Mouse (Mus musculus): ENCODE results near the gene S100a2. TPM values are rescaled to one million over a fixed set of nuclear protein-coding genes. Genes with fewer than 3 reads are reported as not detected.

The S100a2 gene
- polyA plus RNA-seq, 1 experiment: not detected

GRCm38 (mm10) chr3:90600458-90601195 lies 10.6 kb downstream of the S100a2 start:
- no peaks in the 10 kb centered on the region for H3K27me3 ChIP-seq (ENCODE audit: control insufficient read depth)
- TF ChIP-seq TAL1 (IDR thresholded peaks at IDR 0.05; ENCODE audit: low read length) (no peak), GATA1 (IDR thresholded peaks at IDR 0.05; ENCODE audit: low read length) (no peak)
- H3K36me3 ChIP-seq (ENCODE audit: control insufficient read depth): no peaks in the 10 kb centered on the region
- no peaks in the 10 kb centered on the region for H3K9me3 ChIP-seq (ENCODE audit: control insufficient read depth, low read length)
- no peak overlapping the region for H3K4me3 ChIP-seq (replicated peaks)
- no peaks in the 10 kb centered on the region for H3K4me1 ChIP-seq (ENCODE audit: control insufficient read depth)

DNA sequence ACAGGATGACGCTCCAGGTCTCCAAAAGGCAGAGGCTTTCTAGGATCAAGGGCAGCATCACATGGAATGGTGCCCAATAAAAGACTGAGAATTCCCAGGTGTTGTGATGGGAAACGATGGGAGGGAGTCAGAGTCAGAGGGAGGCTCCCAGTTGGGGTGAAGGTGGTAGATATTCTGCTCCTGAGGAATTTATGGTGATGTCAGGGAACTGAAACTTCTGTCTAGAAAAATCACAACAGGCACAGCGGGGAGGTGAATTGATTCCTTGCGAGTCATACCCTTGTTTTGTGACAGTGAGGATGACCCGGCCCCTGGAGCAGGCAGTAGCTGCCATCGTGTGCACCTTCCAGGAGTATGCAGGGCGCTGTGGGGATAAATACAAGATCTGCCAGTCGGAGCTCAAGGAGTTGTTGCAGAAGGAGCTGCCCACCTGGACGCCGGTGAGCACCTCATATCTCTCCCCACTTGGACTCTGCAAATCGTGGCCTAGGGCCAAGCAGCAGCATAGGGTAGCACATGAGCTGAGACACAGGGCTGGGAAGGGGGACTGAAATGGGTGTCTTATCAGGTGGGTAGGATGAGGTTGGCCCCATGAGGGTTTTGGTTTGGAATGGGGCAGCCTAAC lies 11.6 kb downstream of the S100a2 start, which contains the start of gene Gm42674:
Gene Gm42674 (plus strand): TSS at position 419 of the 625 bp plus-strand sequence.
- no peaks in the 10 kb centered on the region for H3K4me1 ChIP-seq (ENCODE audit: control insufficient read depth)
- no peak for TF ChIP-seq GATA1 (IDR thresholded peaks at IDR 0.05; ENCODE audit: low read length)
- no peak for TF ChIP-seq TAL1 (IDR thresholded peaks at IDR 0.05; ENCODE audit: low read length)
- no peaks in the 10 kb centered on the region for H3K27me3 ChIP-seq (ENCODE audit: control insufficient read depth)
- H3K4me3 ChIP-seq (replicated peaks): no peak within 1 kb of the TSS
- H3K36me3 ChIP-seq (ENCODE audit: control insufficient read depth): no peaks in the 10 kb centered on the region
- no peaks in the 10 kb centered on the region for H3K9me3 ChIP-seq (ENCODE audit: control insufficient read depth, low read length)

- Histone ChIP-seq H3K4me1 (ENCODE audit: control insufficient read depth) (no peaks in the 10 kb centered on the region), H3K27me3 (ENCODE audit: control insufficient read depth) (no peaks in the 10 kb centered on the region), H3K9me3 (ENCODE audit: control insufficient read depth, low read length) (no peaks in the 10 kb centered on the region), H3K4me3 (replicated peaks) (no peak within 1 kb of the TSS), H3K36me3 (ENCODE audit: control insufficient read depth) (no peaks in the 10 kb centered on the region)
- TF ChIP-seq GATA1 (IDR thresholded peaks at IDR 0.05; ENCODE audit: low read length) (no peak), TAL1 (IDR thresholded peaks at IDR 0.05; ENCODE audit: low read length) (no peak)
Measured at GRCm38 (mm10) chr3:90603623-90604022, 13.6 kb downstream of the S100a2 start, which contains the start of gene S100a4. S100a4 (plus strand) TSS chr3:90603771.

- Histone ChIP-seq H3K36me3 (ENCODE audit: control insufficient read depth) (no peaks in the 10 kb centered on the region), H3K4me3 (replicated peaks) (no peak overlapping the region), H3K4me1 (ENCODE audit: control insufficient read depth) (no peaks in the 10 kb centered on the region), H3K9me3 (ENCODE audit: control insufficient read depth, low read length) (no peaks in the 10 kb centered on the region), H3K27me3 (ENCODE audit: control insufficient read depth) (no peaks in the 10 kb centered on the region)
- TF ChIP-seq GATA1 (IDR thresholded peaks at IDR 0.05; ENCODE audit: low read length) (no peak), TAL1 (IDR thresholded peaks at IDR 0.05; ENCODE audit: low read length) (no peak)
Measured at GRCm38 (mm10) chr3:90604416-90604815, 14.4 kb downstream of the S100a2 start.

- H3K27me3 ChIP-seq (ENCODE audit: control insufficient read depth): no peaks in the 10 kb centered on the region
- no peaks in the 10 kb centered on the region for H3K36me3 ChIP-seq (ENCODE audit: control insufficient read depth)
- no peaks in the 10 kb centered on the region for H3K4me1 ChIP-seq (ENCODE audit: control insufficient read depth)
- H3K4me3 ChIP-seq (replicated peaks): no peak overlapping the region
- H3K9me3 ChIP-seq (ENCODE audit: control insufficient read depth, low read length): no peaks in the 10 kb centered on the region
- TF ChIP-seq GATA1 (IDR thresholded peaks at IDR 0.05; ENCODE audit: low read length): no peak
- TF ChIP-seq TAL1 (IDR thresholded peaks at IDR 0.05; ENCODE audit: low read length): no peak
Measured at GRCm38 (mm10) chr3:90605049-90605448, 15.0 kb downstream of the S100a2 start.

DNA sequence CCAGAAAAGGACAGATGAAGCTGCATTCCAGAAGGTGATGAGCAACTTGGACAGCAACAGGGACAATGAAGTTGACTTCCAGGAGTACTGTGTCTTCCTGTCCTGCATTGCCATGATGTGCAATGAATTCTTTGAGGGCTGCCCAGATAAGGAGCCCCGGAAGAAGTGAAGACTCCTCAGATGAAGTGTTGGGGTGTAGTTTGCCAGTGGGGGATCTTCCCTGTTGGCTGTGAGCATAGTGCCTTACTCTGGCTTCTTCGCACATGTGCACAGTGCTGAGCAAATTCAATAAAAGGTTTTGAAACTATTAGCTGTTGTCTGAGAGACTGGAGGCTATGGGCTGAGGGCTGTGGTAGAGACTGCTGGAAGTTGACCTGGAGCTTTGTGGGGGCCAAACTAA lies 15.7 kb downstream of the S100a2 start:
- Histone ChIP-seq H3K4me3 (replicated peaks) (no peak overlapping the region), H3K36me3 (ENCODE audit: control insufficient read depth) (no peaks in the 10 kb centered on the region), H3K9me3 (ENCODE audit: control insufficient read depth, low read length) (no peaks in the 10 kb centered on the region), H3K27me3 (ENCODE audit: control insufficient read depth) (no peaks in the 10 kb centered on the region), H3K4me1 (ENCODE audit: control insufficient read depth) (no peaks in the 10 kb centered on the region)
- TF ChIP-seq GATA1 (IDR thresholded peaks at IDR 0.05; ENCODE audit: low read length) (no peak), TAL1 (IDR thresholded peaks at IDR 0.05; ENCODE audit: low read length) (no peak)

DNA sequence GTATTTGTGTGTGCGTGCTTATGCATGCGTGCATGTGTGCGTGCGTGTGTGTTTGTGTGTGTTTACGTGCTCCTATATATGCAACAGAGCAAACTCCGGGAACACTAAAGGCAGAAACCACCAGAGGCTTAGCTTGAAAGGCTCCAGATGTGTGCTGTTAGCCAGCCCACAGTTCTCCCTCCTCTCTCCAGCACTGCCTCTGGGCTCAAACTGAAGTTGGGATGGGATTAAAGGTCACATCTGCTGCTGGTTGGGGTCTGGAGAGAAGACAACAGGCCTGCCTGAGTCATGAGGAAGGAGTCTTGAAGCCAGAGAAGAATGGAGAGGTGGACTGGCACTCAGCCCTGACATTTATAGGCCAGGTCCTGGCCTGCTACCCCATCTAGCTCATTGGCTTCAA lies 16.1 kb downstream of the S100a2 start:
- no peaks in the 10 kb centered on the region for H3K4me1 ChIP-seq (ENCODE audit: control insufficient read depth)
- H3K4me3 ChIP-seq (replicated peaks): no peak overlapping the region
- no peaks in the 10 kb centered on the region for H3K36me3 ChIP-seq (ENCODE audit: control insufficient read depth)
- H3K27me3 ChIP-seq (ENCODE audit: control insufficient read depth): no peaks in the 10 kb centered on the region
- TF ChIP-seq GATA1 (IDR thresholded peaks at IDR 0.05; ENCODE audit: low read length): no peak
- no peak for TF ChIP-seq TAL1 (IDR thresholded peaks at IDR 0.05; ENCODE audit: low read length)
- no peaks in the 10 kb centered on the region for H3K9me3 ChIP-seq (ENCODE audit: control insufficient read depth, low read length)

DNA sequence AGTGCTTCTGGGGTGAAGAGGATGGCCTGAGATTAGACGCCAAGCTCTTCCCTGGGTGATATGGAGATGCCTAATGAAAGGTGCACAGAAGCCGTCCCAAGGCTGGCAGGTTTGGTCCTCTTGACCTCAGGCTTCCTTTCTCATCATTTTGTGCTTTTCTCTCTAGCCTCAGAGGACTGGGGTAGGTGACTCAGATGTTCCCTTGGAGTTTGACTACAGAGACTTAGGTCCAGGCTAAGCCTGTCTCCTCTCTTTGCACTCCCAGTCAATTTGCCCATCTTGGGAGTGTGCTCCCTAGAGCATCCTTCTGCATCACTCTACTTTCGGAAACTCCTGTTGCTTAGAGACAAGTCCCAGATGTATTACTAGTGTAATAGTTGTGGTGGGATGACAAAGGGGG lies 17.3 kb downstream of the S100a2 start:
- no peak for TF ChIP-seq GATA1 (IDR thresholded peaks at IDR 0.05; ENCODE audit: low read length)
- TF ChIP-seq TAL1 (IDR thresholded peaks at IDR 0.05; ENCODE audit: low read length): no peak
- Histone ChIP-seq H3K9me3 (ENCODE audit: control insufficient read depth, low read length) (no peaks in the 10 kb centered on the region), H3K36me3 (ENCODE audit: control insufficient read depth) (no peaks in the 10 kb centered on the region), H3K27me3 (ENCODE audit: control insufficient read depth) (no peaks in the 10 kb centered on the region), H3K4me3 (replicated peaks) (no peak overlapping the region), H3K4me1 (ENCODE audit: control insufficient read depth) (no peaks in the 10 kb centered on the region)

DNA sequence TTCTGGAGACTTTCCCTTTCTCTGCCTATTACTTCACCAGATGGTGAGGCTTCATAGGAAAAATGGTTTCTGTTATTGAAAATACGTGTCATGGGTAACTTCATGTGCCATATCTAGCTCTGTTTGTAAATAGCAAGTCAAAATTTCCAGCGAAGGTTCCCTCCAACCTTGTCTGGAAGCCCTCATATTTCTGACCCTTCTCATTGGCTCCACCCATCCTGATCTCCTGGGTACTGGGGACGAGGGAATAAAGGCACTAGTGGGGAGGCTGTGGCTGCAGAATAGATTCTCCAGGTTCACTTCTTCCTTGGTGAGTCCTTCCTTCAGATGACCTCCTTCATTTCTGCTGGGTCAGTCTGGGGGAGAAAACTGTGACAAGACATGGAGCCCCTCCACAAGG lies 18.2 kb downstream of the S100a2 start, which contains the start of gene S100a5:
Gene S100a5 (plus strand): TSS at position 301 of the 400 bp plus-strand sequence.
- no peaks in the 10 kb centered on the region for H3K36me3 ChIP-seq (ENCODE audit: control insufficient read depth)
- H3K4me3 ChIP-seq (replicated peaks): no peak within 1 kb of the TSS
- peaks cover 5% of the 10 kb centered on the region for H3K27me3 ChIP-seq (ENCODE audit: control insufficient read depth)
- H3K9me3 ChIP-seq (ENCODE audit: control insufficient read depth, low read length): no peaks in the 10 kb centered on the region
- H3K4me1 ChIP-seq (ENCODE audit: control insufficient read depth): peaks cover 6% of the 10 kb centered on the region
- TF ChIP-seq GATA1 (IDR thresholded peaks at IDR 0.05; ENCODE audit: low read length) (no peak), TAL1 (IDR thresholded peaks at IDR 0.05; ENCODE audit: low read length) (no peak)
